Mouse (Mus musculus) megakaryocyte, embryonic 14.5 days (primary cell): ENCODE data around the gene Dag1.

Experiments used
- FLI1 ChIP-seq: IDR thresholded peaks from 2 replicates; pipeline ENCODE4 v1.6.1; 2012; ENCODE audit warnings: low read length, inconsistent platforms, mixed read lengths
- GATA1 ChIP-seq: IDR thresholded peaks from 3 replicates; pipeline ENCODE4 v1.6.1; 2012; ENCODE audit warnings: mixed read lengths, low read length, inconsistent platforms, borderline replicate concordance

DNA sequence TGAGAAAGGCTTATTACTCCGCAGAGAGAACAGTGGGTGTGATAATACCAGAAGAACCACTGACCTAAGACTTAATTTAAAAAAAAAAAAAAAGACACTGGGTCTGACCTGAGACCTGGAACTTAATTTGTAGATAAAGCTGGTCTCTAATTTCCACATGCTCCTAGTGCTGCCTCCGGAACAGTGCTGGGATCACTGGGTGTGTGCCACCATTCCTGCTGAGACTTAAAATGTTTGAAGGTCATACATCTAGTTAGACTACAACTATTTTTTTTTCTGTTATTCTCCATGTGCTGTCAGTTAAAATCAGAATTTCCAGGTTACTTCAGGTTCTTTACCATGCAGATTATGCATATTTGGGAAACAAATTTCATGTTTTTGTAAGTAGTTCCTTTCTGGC, 44.4 kb upstream of the Dag1 start:
- TF ChIP-seq GATA1 (no peak), FLI1 (no peak)
